Mouse (Mus musculus) heart, postnatal 4 days (tissue): ENCODE results near the gene Dgke. TPM values are rescaled to one million over a fixed set of nuclear protein-coding genes. Genes with fewer than 3 reads are reported as not detected.
A peak's percentile ranks its signal among the peaks of the same experiment; 100 is the strongest.
"Not testable (repeated sequence)": the region's sequence is repeated elsewhere in the genome, so short reads cannot be mapped to it uniquely, and the experiment has no call there.

ENCODE experiments used
- DNase-seq: peaks from one replicate; pipeline ENCODE4 v3.0.0; 2021
- total RNA-seq, 2 experiments: library from RNA; stranded (reverse); gene quantifications; 2 replicates each; pipeline ENCODE4 v1.2.3; 2021

The Dgke gene
- total RNA-seq: 10 to 100 TPM; 12.4 to 13.6 TPM

- no peak for DNase-seq
These were observed at the start of gene Dgke for GRCm38 (mm10) chr11:89066750-89067149. Dgke (minus strand) TSS chr11:89066850.

GRCm38 (mm10) chr11:89107180-89107807 lies 40.6 kb upstream of the Dgke start:
- no peak for DNase-seq

- no peak for DNase-seq
These were observed 39.2 kb upstream of the Dgke start for GRCm38 (mm10) chr11:89105823-89106222.

- DNase-seq: no peak
These were observed 38.6 kb upstream of the Dgke start for GRCm38 (mm10) chr11:89105211-89105610.

GRCm38 (mm10) chr11:89103166-89103565 lies 36.5 kb upstream of the Dgke start:
- peak; percentile 23 for DNase-seq

- peak; percentile 67 for DNase-seq
These were observed 34.2 kb upstream of the Dgke start for GRCm38 (mm10) chr11:89100826-89101321.

- peak; percentile 93 for DNase-seq
These were observed 33.8 kb upstream of the Dgke start for GRCm38 (mm10) chr11:89100403-89100802.

GRCm38 (mm10) chr11:89098930-89099329 lies 32.3 kb upstream of the Dgke start:
- DNase-seq: no peak

GRCm38 (mm10) chr11:89098083-89098835 lies 31.6 kb upstream of the Dgke start:
- no peak for DNase-seq

- DNase-seq: not testable (repeated sequence)
These were observed 30.6 kb upstream of the Dgke start for GRCm38 (mm10) chr11:89097292-89097691.

GRCm38 (mm10) chr11:89095306-89095705 lies 28.7 kb upstream of the Dgke start:
- no peak for DNase-seq

GRCm38 (mm10) chr11:89092714-89093113 lies 26.1 kb upstream of the Dgke start:
- peak; percentile 50 for DNase-seq

- DNase-seq: not testable (repeated sequence)
These were observed 23.7 kb upstream of the Dgke start for GRCm38 (mm10) chr11:89090359-89090758.

GRCm38 (mm10) chr11:89088754-89089153 lies 22.1 kb upstream of the Dgke start:
- no peak for DNase-seq

GRCm38 (mm10) chr11:89086208-89086809 lies 19.7 kb upstream of the Dgke start:
- DNase-seq: no peak

GRCm38 (mm10) chr11:89084601-89085000 lies 18.0 kb upstream of the Dgke start:
- DNase-seq: peak; percentile 60

GRCm38 (mm10) chr11:89082691-89083090 lies 16.0 kb upstream of the Dgke start:
- DNase-seq: not testable (repeated sequence)

GRCm38 (mm10) chr11:89081906-89082305 lies 15.3 kb upstream of the Dgke start:
- not testable (repeated sequence) for DNase-seq

- no peak for DNase-seq
These were observed 12.5 kb upstream of the Dgke start for GRCm38 (mm10) chr11:89078996-89079680.

- no peak for DNase-seq
These were observed 11.7 kb upstream of the Dgke start for GRCm38 (mm10) chr11:89078305-89078704.

GRCm38 (mm10) chr11:89077601-89078000 lies 11.0 kb upstream of the Dgke start:
- no peak for DNase-seq

- DNase-seq: no peak
These were observed 9.7 kb upstream of the Dgke start for GRCm38 (mm10) chr11:89076370-89076821.
